Mouse (Mus musculus) liver, embryonic 16.5 days (tissue): ENCODE measurements around the gene Plvap. TPM values are rescaled to one million over a fixed set of nuclear protein-coding genes. Genes with fewer than 3 reads are reported as not detected.
"Not testable (repeated sequence)": the region's sequence is repeated elsewhere in the genome, so short reads cannot be mapped to it uniquely, and the experiment has no call there.

Experiments used
- ATAC-seq: fragments of 200-750 bp; cut with Nextera tagmentation; 2 replicates; pipeline ENCODE4 v1.8.0; 2017; ENCODE audit warnings: low read depth, mild to moderate bottlenecking, moderate number of reproducible peaks, moderate library complexity
- H3K27ac ChIP-seq: fragments of 300-500 bp; sonication (generic); 2 replicates; pipeline ENCODE4 v1.5.1; 2014; ENCODE audit warnings: mild to moderate bottlenecking, low read length
- H3K27me3 ChIP-seq: fragments of 300-500 bp; sonication (generic); 2 replicates; pipeline ENCODE4 v1.6.1; 2014; ENCODE audit warnings: low read depth, low read length, mixed read lengths; ENCODE audit not compliant: control insufficient read depth, insufficient read depth
- H3K36me3 ChIP-seq: fragments of 300-500 bp; sonication (generic); 2 replicates; pipeline ENCODE4 v1.6.1; 2014; ENCODE audit warnings: mild to moderate bottlenecking; ENCODE audit not compliant: control insufficient read depth, insufficient read depth
- H3K4me1 ChIP-seq: fragments of 300-500 bp; sonication (generic); 2 replicates; pipeline ENCODE4 v1.6.1; 2014; ENCODE audit warnings: low read depth, low read length, mixed read lengths; ENCODE audit not compliant: control insufficient read depth
- H3K4me2 ChIP-seq: fragments of 300-500 bp; sonication (generic); 2 replicates; pipeline ENCODE4 v1.6.1; 2014; ENCODE audit warnings: low read depth, low read length, mixed read lengths
- H3K4me3 ChIP-seq: fragments of 300-500 bp; sonication (generic); 2 replicates; pipeline ENCODE4 v1.5.1; 2014; ENCODE audit warnings: low read depth, mild to moderate bottlenecking, low read length
- H3K9ac ChIP-seq: fragments of 300-500 bp; sonication (generic); 2 replicates; pipeline ENCODE4 v1.6.1; 2014; ENCODE audit warnings: low read depth, low read length
- H3K9me3 ChIP-seq: fragments of 300-500 bp; sonication (generic); replicated peaks from 2 replicates; pipeline ENCODE4 v1.6.1; 2016; ENCODE audit warnings: low read length; ENCODE audit not compliant: control insufficient read depth
- WGBS: fragments of 180-500 bp; shearing (Covaris S2); extraction: QIAGEN DNeasy Blood & Tissue Kit; methylation state at CpG from one replicate; pipeline ENCODE4 v1.1.7; 2014; ENCODE audit not compliant: insufficient replicate concordance; 5-methylcytosine and 5-hydroxymethylcytosine counted together
- polyA plus RNA-seq: library from polyadenylated mRNA; unstranded; fragments of >200 nt; fragmentation: Nextera tagmentation; extraction: Ambion mirVana; gene quantifications from 2 replicates; pipeline ENCODE4 v1.2.1, GENCODE M21; 2015

Gene Plvap
- polyA plus RNA-seq, 1 experiment from 2014 or later, result 20.3 TPM

DNA sequence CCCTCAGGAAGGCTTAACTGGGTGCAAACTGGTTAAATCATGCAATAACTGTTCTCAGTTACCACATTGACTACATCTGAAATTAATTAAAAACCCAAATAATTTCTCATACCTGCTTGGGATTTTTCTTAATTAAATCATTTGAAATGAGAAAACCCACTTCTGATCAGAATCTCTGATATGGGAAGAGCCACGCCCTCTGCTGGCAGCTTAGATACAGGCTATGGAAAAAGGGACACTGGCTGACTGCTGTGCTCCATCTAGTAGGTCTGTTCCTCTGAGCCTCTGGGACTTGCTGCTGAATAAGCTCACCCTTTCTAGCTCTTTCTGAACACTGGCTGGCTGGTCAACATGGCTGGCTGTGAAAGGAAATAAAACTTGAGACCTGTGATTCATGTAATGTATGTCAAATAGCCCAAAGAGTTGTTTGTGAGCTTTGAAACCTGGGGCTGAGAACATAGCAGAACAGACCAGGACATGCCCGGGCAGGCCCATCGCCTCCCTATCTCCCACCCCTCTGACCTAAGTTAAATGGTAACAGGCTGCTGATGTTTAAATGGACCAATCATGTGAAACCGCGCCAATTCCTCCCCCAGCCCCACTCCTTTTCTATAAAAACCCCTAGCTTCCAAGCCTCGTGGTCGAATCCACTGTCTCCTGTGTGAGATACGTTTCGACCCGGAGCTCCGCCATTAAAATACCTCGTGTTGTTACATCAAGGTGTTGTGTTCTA lies 19.3 kb upstream of the Plvap start:
- not testable (repeated sequence) for H3K27me3 ChIP-seq, H3K9ac ChIP-seq, ATAC-seq, H3K4me1 ChIP-seq, H3K4me3 ChIP-seq, H3K27ac ChIP-seq, H3K36me3 ChIP-seq, H3K4me2 ChIP-seq, H3K9me3 ChIP-seq
- 63% methylated on average over 5 of the region's 12 CpGs for WGBS

DNA sequence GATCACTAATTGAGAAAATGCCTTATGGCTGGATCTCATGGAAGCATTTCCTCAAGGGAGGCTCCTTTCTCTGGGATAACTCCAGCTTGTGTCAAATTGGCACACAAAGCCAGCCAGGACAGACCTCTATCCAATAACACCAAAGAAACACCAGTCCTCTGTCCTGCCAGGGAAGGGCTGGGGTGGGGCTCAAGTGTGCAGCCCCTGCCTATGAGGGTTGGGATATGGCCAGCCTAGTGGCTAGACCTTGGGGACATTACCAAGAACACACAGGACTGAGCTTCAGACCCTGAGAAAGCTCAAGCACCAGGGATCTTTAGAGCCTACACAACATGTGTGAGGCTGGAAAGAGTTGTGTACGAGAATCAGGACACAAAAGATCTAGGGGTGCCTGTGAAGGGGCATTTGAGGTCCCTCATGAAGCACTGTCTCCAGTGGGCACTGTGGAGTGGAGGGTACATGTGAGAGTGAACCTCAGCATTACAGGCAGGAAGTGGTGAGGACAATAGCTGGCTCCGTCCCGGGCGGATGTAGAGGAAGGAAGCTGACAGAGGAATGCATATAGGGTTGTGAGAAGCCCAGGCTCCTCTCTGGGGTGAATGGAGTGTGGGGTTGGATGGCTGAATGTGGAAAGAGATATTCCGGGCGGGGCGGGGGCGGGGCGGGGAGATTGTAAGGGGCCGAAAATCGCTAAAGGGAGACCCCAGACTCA lies 17.0 kb upstream of the Plvap start:
- H3K36me3 ChIP-seq, result no peaks in the 10 kb centered on the region
- H3K4me3 ChIP-seq, result no peak overlapping the region
- ATAC-seq, result peak; percentile 65
- no peaks in the 10 kb centered on the region for H3K9me3 ChIP-seq
- no peak overlapping the region for H3K4me2 ChIP-seq
- H3K27me3 ChIP-seq, result peaks cover 20% of the 10 kb centered on the region
- no peaks in the 10 kb centered on the region; the same call in none of the 2 replicates for H3K4me1 ChIP-seq
- no peak overlapping the region for H3K9ac ChIP-seq
- H3K27ac ChIP-seq, result peak overlapping the region; percentile 3; the same call in 1 of the 2 replicates
- 18% methylated on average over 11 of the region's 11 CpGs for WGBS

DNA sequence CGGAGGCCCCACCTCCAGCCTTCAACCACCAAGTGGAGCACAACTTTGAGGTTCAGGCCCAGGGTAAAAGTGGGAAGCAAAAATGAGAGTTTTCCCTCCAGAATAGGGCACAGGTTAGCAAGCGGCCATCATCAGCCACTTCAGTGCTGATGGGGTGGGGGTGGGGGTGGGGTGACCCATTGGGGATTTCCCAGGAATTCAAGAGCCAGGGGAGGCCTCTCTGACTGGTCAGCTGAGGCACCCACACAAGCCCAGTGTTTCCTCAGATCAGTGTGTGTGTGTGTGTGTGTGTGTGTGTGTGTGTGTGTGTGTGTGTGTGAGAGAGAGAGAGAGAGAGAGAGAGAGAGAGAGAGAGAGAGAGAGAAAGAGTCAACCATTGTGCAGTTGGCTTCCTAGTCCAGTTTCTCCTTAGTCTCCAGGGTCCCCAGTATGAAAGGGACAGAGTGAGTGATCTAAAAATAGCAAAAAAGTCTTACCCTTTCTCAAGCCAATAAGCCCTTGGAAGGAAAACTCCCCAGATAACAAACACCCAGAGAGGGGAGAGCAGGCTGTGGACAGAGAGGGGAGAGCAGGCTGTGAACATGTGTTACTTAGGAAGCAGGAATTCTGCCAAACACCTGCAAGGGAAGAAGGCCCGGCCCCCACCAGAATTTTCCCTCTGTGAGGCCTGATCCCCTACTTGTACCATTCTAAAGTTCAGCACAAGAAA lies 15.8 kb upstream of the Plvap start:
- no peak overlapping the region for H3K4me2 ChIP-seq
- ATAC-seq, result no peak
- WGBS, result 44% methylated on average over 3 of the region's 3 CpGs
- H3K9me3 ChIP-seq, result no peaks in the 10 kb centered on the region
- no peaks in the 10 kb centered on the region for H3K36me3 ChIP-seq
- H3K4me3 ChIP-seq, result no peak overlapping the region
- H3K9ac ChIP-seq, result no peak overlapping the region
- H3K27ac ChIP-seq, result no peak overlapping the region
- H3K4me1 ChIP-seq, result no peaks in the 10 kb centered on the region; the same call in none of the 2 replicates
- H3K27me3 ChIP-seq, result peaks cover 20% of the 10 kb centered on the region

DNA sequence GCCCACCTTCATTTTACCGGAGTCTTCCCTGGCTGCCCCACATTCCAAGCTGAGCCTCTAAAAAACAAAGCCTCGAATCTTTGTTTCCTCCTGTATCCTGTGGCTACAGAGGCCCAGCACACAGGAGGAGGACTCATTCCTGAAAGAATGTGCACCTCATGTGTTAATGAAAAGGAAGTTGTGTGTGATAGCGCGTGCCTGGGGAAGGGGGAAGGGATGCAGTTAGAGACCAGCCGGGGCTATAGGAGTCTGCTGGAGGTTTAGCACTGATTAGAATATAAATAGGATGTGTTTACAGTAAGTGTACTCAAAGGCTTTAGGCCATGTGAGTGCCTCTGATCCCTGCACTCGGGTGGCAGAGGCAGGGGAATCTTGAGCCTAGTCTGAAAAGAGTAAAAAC lies 14.7 kb upstream of the Plvap start:
- H3K4me2 ChIP-seq, result no peak overlapping the region

DNA sequence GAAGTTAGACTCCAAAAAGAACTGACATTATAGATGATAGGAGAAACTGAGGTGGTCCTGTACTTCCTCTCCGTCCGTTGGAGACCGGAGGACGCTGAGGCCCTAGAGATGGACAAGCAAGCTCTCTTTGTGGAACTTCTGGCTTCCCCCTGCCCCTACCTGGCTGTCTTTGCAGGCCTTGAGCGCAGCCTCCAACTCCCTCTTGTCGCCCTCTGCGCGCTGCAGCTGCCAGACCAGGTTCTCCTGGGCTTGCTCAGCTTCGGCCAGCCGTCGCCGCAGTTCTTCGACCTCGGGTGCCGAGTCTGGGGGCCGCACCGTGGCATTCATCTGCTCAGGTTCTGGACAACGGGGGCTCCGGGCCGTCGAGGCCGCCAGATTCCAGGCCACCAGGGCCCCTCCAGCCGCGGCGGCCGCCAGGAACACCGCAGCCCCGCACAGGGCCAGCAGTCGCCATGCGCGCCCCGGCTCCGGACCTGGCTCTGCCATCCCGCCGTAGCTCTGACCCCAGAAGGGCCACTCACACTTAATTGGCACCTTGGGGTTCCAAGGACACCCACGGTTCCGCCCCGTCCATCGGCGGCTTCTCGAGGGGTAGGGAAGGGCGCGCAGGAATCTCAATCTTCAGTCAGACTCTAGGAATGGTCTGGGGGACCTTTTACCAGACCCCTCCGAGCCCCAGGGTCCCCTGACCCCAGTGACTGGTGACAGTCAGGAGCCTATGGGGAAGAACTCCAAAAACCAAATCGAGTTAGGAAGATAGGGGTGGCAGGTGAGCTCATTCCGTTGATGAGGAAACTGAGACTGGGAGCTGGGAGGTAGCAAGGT lies 13.9 kb upstream of the Plvap start, which contains the start of gene Ccdc194:
Ccdc194 (minus strand) TSS at position 486 of the 825 bp plus-strand sequence.
- no peaks in the 10 kb centered on the region; the same call in none of the 2 replicates for H3K4me1 ChIP-seq
- 37% methylated on average over 44 of the region's 46 CpGs for WGBS
- no peaks in the 10 kb centered on the region for H3K36me3 ChIP-seq
- no peak within 1 kb of the TSS for H3K9ac ChIP-seq
- H3K4me3 ChIP-seq, result no peak within 1 kb of the TSS
- no peak for ATAC-seq
- H3K9me3 ChIP-seq, result no peaks in the 10 kb centered on the region
- H3K27ac ChIP-seq, result no peak within 1 kb of the TSS
- no peak within 1 kb of the TSS for H3K4me2 ChIP-seq
- peaks cover 20% of the 10 kb centered on the region for H3K27me3 ChIP-seq

More for the DNA sequence above, 14.7 kb upstream of the Plvap start:
- no peaks in the 10 kb centered on the region for H3K36me3 ChIP-seq
- no peak overlapping the region for H3K9ac ChIP-seq
- WGBS, result 19% methylated on average over 6 of the region's 6 CpGs
- no peaks in the 10 kb centered on the region for H3K9me3 ChIP-seq
- H3K27me3 ChIP-seq, result peaks cover 20% of the 10 kb centered on the region
- H3K4me1 ChIP-seq, result no peaks in the 10 kb centered on the region; the same call in none of the 2 replicates
- H3K27ac ChIP-seq, result no peak overlapping the region
- ATAC-seq, result 0 out of 2 replicates have a peak, but pooled peaks have one; percentile 5
- no peak overlapping the region for H3K4me3 ChIP-seq

DNA sequence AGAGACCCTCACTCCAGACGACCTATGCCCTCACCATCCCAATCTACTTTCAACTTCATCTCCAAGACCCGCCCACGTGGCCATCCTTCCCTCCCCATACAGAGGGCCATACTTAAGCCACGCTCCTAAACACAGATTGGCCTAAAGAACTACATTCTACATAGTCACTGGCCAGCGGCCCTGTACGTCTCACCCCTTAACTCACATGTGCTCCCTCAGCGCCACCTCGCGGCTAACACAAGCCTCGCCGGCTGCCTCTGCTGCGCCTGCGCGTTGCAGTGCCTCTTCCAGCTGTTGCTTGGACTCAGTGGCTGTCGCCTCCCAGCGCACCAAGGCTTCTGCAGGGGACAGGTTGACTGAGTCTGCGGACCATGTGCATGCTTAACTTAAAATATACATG lies 10.1 kb upstream of the Plvap start:
- H3K4me2 ChIP-seq, result no peak overlapping the region
- H3K27ac ChIP-seq, result no peak overlapping the region
- no peak overlapping the region for H3K4me3 ChIP-seq
- no peaks in the 10 kb centered on the region; the same call in none of the 2 replicates for H3K4me1 ChIP-seq
- no peaks in the 10 kb centered on the region for H3K36me3 ChIP-seq
- no peaks in the 10 kb centered on the region for H3K9me3 ChIP-seq
- ATAC-seq, result peak; percentile 74
- 2% methylated on average over 17 of the region's 17 CpGs for WGBS
- H3K9ac ChIP-seq, result no peak overlapping the region
- peaks cover 17% of the 10 kb centered on the region for H3K27me3 ChIP-seq

DNA sequence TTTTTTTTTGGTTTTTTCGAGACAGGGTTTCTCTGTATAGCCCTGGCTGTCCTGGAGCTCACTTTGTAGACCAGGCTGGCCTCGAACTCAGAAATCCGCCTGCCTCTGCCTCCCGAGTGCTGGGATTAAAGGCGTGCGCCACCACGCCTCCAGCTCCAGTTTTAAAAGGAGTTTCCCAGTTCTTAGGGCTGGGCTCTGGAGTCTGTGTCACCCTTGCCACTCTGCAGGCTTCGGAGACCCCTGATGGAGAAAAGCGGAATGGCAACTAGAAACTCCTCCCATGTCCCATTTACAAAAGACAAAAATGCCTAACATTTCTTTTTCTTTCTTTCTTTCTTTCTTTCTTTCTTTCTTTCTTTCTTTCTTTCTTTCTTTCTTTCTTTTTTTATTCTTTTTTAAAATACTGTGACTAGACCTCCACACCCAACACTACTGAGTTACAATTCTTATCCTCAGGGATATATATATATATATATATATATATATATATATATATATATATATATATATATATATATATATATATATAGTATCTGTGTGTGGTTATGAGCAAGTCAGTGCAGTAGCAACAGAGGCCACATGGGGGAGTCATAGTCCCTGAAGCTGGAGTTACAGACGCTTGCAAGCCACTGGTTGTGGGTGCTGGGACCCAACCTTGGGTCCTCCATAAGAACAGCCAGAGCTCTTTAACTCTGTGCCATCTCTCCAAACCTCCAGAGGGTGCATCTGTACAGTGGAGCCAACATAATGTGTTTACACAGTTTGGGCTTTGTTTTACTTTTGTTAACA lies 7.7 kb upstream of the Plvap start:
- ATAC-seq, H3K4me2 ChIP-seq, H3K9ac ChIP-seq, H3K4me1 ChIP-seq, H3K4me3 ChIP-seq, H3K27ac ChIP-seq, H3K9me3 ChIP-seq, H3K36me3 ChIP-seq, H3K27me3 ChIP-seq: not testable (repeated sequence)
- WGBS, result 18% methylated on average over 9 of the region's 10 CpGs

DNA sequence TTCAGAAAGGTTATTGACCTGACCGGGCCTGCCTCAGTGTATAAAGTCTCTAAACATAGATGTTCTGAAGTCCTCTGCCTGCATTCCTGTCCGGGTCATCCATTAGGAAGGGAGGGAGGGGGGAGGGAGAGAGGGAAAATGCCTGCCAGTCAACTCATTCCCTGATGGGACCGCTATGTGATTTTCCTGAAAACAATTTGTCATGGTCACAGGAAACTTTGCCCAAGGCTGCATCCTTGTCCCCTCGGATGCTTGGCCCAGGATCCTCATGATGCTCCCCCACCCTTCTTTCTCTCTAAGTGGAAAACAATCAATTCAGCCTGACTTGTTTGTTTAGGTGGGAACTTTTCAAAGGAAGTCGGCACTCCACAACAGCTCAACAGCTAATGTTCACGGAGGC lies 5.2 kb upstream of the Plvap start:
- Histone ChIP-seq H3K36me3 (no peaks in the 10 kb centered on the region), H3K4me1 (peaks cover 2% of the 10 kb centered on the region), H3K4me3 (no peak overlapping the region), H3K9me3 (no peaks in the 10 kb centered on the region), H3K27me3 (no peaks in the 10 kb centered on the region), H3K27ac (no peak overlapping the region), H3K9ac (no peak overlapping the region), H3K4me2 (no peak overlapping the region)
- no peak for ATAC-seq
- WGBS, result 34% methylated on average over 6 of the region's 6 CpGs
